Mouse (Mus musculus) skeletal muscle tissue, adult 2 months (tissue): ENCODE measurements at regions not wholly inside any gene's neighbourhood (a gene's known extent, or its start where the extent isn't known, plus 50 kb on each side); places are given as distances from the start of the nearest gene placed in this dataset.
A peak's percentile ranks its signal among the peaks of the same experiment; 100 is the strongest.
"Not testable (repeated sequence)": the region's sequence is repeated elsewhere in the genome, so short reads cannot be mapped to it uniquely, and the experiment has no call there.

Experiments used
- DNase-seq: peaks from one replicate; pipeline ENCODE4 v3.0.0-alpha.2; 2012; ENCODE audit warnings: low read depth, low spot score

DNA sequence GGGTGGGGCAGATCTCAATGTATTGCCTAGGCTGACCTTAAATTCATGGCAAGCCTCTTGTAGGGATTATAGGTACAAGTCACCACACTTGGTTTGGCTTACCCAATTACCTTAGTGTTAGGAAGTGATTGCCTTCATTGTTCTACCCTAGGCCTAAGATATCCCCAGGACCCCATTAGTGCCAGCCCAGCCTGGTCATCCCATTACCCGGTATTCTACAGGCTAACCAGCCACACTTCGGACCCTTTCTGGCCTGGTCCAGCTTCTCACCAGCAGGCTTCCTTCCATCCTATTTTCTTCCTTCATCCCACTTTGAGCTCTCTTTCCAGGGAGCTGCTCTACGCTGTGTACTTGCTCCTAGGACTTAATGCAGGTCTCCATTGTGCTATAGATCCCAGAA, 59.5 kb downstream of the Tex35 start:
- no peak for DNase-seq

GRCm38 (mm10) chr1:157048201-157048923, 60.1 kb downstream of the Tex35 start:
- no peak for DNase-seq

DNA sequence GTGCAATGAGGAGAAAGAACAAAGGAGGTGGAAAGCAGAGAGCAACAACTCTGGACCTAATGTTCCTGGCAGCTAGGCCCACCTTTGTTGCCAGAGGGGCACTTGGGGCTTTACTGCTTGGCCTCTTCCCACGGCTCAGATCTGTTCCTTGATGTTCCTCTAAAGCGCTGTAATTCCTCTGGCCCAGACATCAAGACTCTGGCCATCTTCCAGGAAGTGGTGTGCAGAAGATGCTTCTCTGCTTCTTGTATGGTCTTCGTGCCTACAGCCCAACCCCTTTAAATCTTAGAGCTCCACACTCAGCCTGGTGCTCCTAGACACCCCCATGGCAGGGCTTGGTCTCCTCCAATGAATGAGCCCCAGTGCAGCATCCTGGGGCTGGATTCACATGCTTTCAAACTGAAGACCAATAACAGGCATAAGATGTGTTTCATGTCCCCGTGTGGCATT, 60.7 kb downstream of the Tex35 start:
- peak; percentile 39 for DNase-seq

DNA sequence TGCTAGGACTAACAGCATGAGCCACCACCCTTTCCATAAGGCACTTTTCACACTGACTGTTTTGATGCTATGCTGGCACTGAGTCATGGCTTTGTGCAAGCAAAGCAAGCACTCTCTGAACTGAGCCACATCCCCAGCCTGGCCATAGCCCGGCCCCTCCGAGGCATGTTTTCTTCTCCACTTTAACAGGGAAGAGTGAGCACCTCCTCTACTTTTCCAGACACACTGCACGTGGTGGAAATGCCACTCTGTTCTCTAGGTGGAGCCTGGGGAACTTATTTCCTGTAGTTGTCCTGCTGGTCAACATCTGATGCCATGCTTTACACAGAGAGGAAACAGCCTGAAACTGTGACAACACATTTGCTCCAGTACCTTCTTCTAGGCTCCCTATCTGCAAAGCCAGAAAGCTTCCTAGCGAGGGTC, 61.7 kb downstream of the Tex35 start:
- no peak for DNase-seq

GRCm38 (mm10) chr1:157039836-157040196, 68.7 kb downstream of the Tex35 start:
- DNase-seq, result no peak

- no peak for DNase-seq
Measured at GRCm38 (mm10) chr1:157039016-157039835, 69.3 kb downstream of the Tex35 start.

- DNase-seq, result no peak
Measured at GRCm38 (mm10) chr1:157038111-157039008, 70.1 kb downstream of the Tex35 start.

DNA sequence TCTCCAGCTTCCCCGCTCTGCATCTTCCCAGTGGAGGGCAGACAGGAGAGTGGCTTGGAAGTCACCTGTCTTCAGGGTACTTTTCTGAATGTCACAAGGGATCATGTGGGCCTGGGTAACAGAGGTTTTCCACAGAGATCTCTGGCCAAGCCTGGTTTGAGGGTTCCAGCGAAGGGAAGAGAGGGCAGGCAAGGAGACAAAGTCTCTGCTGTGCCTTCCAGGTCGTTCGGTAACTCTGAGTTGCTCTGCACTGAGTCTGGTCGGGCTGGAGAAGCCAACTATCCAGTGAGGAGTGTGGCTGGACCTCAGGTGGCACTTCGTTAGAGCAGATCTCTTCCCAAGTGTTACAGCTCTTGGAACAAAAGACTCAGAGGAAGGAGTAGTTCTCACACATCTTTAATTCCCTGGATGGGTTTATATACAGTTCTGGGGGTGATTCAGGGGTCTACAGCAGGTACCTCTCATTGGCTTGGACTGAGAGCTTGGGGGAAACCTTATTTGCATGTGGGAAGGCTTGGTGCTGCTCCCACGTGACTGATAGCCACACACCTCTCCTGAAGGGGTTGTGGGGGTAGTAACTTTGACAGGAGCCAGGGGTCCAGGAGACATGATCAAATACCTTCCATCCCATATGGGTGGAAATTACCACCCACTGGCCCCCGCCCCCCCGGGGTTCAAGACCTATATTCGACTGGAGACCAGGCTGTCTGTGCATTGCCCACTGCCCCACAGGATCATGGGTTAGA, 71.1 kb downstream of the Tex35 start:
- no peak for DNase-seq

DNA sequence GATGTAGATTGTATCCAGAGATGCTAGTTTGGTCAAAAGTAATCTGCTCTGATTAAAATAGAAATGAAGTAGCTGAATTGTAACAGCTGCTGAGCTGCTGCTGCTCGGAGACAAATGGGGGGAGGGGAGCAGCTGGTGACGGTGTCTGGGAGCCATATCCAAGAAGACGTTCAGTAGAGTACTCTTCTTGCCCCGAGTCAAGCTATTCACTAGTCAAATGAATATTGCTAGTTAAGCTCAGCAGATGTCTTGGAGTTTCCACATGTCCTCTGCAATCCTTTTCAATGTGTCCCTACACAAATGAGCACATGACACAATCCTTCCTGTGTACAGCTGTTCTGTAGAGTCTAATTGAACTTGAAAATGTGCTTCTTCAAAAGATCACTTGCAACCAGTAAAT, 71.7 kb downstream of the Tex35 start:
- DNase-seq, result no peak

DNA sequence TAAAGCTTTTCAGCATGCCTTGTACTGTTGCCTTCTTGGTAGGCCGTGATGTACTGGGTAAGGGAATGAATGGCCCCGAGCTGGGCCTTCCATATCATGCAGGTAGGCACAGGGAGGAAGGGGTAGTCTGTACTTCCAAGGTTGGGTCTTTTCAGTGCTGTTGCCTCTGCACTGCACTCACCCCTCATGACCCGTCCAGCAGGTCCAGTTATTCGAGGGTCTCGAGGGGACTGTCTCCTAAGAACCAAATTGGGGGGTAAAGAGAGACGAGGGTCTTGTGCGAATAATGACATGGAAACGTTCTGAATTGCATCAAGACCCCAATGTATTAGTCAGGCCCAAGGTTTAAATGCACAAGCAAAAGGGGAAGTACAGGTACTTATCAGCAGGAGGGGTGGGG, 73.3 kb downstream of the Tex35 start:
- DNase-seq, result not testable (repeated sequence)

DNA sequence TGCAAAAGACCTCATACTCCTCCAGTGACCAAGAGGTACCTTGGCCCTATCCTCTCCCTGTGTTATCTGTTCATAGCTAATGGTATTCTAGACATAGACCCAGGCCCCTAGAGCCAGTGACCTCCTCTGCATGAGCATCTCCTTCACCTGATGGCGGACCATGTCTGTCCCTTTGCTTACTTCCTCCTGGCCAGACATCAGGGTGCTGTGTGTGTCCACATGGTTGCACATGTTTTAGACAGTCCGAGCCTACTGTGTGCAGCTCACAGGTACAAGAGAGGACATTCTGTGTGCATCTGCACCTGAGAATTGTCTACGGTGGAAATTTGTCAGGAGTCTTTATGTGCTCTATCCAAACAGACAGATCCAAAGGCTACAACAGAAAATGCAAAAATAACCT, 79.8 kb downstream of the Tex35 start:
- DNase-seq, result no peak

GRCm38 (mm10) chr1:157027681-157028080, 80.8 kb downstream of the Tex35 start:
- no peak for DNase-seq

DNA sequence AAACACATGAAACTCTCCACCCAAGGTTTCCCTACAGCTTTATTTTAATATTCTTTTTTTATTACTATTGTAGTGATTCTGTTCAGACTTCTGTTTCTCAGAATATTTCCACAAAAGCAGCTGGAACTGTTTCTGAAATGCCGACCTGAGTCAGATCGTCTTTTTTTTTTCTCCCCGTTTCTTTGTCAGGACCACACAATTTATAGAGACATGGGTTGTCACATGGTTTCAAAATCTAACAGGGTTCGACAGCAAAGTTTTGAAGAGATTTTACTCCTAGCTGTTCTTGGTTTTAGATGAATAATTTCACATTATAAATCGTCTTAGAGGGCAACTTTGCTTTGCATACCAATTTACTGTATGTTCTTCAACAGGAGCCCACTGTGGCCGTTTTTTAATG, 84.0 kb upstream of the Ralgps2 start:
- no peak for DNase-seq

DNA sequence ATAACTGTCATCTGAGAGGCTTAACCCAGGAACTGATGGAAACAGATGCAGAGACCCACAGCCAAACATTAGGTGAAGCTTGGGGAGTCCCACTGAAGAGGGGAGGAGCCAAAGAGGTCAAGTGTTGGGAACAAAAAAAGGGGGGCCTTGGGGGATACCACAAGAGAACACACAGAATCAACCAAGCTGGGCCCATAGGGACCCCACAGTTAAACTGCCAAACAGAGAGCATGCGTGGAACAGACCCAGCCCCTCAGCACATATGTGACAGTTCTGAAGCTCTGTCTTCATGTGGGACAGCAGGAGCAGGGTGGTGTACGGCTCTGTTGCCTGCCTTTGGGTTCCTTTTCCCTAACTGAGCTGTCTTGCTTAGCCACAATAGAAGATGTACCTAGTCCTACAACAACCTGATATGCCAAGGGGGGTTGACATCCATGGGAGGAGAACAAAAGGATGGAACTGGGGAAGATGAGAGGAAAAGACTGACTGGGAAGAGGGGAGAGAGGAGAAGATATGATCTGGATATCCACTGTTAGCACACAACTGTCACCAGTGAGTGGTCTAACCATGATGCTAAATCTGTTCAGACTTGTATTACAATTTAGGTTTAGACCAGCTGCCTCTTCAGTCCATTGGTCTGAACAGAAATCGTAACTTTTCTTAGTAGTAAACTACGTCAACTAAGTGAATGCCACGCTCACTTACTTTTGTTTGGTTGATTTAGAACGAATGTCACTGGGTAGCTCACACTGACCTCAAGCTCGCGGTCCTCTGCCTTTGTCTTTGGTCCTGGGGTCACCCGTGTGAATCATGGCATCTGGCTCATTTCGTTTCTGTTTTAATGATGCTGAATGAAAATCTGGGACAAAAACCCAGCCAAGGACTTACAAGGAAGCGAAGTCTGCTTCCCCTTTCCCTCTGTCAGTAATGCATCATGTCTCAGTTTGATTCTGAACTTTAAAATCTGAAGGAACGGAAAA, 83.3 kb upstream of the Ralgps2 start:
- DNase-seq, result no peak

- no peak for DNase-seq
Measured at GRCm38 (mm10) chr1:157019892-157020291, 80.5 kb upstream of the Ralgps2 start.

- no peak for DNase-seq
Measured at GRCm38 (mm10) chr1:157018726-157019125, 79.3 kb upstream of the Ralgps2 start.

- DNase-seq, result no peak
Measured at GRCm38 (mm10) chr1:157017198-157017994, 78.0 kb upstream of the Ralgps2 start.

GRCm38 (mm10) chr1:157016625-157017024, 77.2 kb upstream of the Ralgps2 start:
- DNase-seq, result no peak
